Mouse (Mus musculus): Measurements from ENCODE around the gene Wt1.

GRCm38 (mm10) chr2:105215914-105216313, 89.6 kb downstream of the Wt1 start:
- TF ChIP-seq CTCF (IDR thresholded peaks at IDR 0.05; ENCODE audit: low read depth, low read length) (no peak), EP300 (IDR thresholded peaks at IDR 0.05; ENCODE audit: insufficient read depth, low read depth, low read length) (no peak), POLR2A (IDR thresholded peaks at IDR 0.05; ENCODE audit: insufficient read depth, low read length) (no peak)
